Mouse (Mus musculus) telencephalon, adult 2 months (tissue): ENCODE results near the gene Vwa2.

Experiments
- DNase-seq: peaks from one replicate; pipeline ENCODE4 v3.0.0-alpha.2; 2011; ENCODE audit warnings: low read depth, low spot score

The Vwa2 gene

DNA sequence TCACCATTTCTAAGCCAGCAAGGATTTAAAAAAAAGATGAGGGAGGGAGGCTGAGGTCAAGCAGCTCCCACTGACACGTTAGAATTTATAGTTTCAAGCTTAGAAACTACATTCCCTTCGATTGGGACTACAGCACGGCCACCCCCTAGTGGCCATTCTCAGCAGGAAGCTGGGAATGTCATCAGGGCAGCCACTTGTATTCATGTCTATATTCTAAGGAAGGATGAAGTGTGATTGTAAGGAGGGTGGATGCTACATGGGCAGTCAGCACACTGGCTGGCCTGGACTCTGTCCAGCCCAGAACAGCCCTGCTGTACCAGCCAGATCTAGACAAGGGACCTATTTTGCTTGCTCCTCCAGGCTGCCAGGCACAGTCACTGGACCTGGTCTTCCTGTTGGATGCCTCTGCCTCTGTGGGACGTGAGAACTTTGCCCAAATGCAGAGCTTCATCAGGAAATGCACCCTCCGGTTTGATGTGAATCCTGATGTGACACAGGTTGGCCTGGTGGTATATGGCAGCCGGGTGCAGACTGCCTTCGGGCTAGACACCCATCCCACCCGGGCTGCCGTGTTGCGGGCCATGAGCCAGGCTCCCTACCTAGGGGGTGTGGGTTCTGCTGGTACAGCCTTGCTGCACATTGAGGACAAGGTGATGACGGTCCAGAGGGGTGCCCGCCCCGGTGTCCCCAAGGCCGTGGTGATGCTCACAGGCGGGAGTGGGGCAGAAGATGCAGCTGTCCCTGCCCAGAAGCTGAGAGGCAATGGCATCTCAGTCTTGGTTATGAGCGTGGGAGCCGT lies 34.6 kb downstream of the Vwa2 start:
- DNase-seq = peak; percentile 27

GRCm38 (mm10) chr19:56910561-56910960 lies 36.5 kb downstream of the Vwa2 start:
- no peak for DNase-seq

GRCm38 (mm10) chr19:56913761-56914160 lies 39.7 kb downstream of the Vwa2 start:
- DNase-seq = no peak

GRCm38 (mm10) chr19:56914658-56915057 lies 40.6 kb downstream of the Vwa2 start:
- no peak for DNase-seq

- no peak for DNase-seq
Measured at GRCm38 (mm10) chr19:56915084-56915483, 41.0 kb downstream of the Vwa2 start.

- peak; percentile 51 for DNase-seq
Measured at GRCm38 (mm10) chr19:56919628-56920027, 45.6 kb downstream of the Vwa2 start.

DNA sequence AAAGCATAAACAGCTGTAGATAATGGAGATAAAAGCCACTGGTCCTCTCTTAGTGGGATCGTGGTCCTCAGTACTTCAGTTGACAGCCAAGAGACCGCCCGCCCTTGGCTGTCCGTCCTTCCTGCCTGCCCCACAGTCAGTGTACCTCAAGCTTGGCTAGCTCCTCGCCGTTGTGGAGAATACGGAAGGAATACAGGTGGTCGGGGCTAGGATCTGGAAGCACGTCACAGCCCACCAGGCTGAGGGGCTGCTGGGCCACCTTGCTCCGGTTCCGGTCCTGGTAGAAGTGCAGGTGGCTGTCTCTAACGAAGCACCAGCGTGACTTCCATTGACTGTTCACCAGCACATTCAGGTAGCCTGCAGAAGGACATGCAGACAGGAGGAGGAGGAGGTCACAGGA lies 46.2 kb downstream of the Vwa2 start:
- DNase-seq = no peak

DNA sequence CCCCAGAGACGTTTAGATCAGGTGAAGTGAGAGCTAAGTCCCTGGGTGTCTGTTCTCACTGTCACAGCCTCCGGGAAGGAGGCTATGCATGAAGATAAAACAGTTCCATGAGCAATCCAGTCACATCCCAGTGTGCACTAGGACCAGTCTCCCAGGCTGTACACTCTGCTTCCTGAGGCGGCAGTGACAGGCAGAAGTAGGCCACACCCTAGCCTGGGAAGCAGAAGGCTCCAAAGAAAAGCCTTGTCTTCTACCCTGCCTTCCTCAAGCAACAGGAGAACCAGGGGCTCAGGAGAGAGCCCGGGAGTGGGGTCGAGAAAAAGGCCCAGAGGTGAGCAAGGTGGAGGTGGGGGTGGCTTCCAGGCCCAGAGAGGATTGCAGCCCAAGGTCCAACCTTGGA lies 47.7 kb downstream of the Vwa2 start:
- DNase-seq = no peak

GRCm38 (mm10) chr19:56929392-56929791 lies 55.3 kb downstream of the Vwa2 start:
- no peak for DNase-seq

DNA sequence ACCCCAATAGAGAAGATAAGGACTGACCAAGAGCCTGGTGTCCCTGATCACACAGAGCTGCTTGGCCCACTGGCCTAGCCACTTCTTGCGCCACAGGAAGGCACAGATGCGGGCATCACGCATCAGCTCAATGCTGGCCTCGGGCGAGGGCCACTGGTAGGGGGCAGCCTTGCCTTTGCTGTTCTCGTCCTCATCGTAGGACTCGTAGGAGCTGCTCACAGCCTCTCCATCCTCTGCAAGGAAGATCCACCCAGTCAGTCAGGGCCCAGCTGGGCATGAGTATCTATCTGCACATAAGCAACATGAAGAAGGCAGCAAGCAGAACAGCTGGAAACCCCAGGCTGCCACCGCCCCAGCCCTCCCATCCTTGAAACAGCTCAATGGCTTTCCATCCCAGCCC lies 56.0 kb downstream of the Vwa2 start:
- no peak for DNase-seq

GRCm38 (mm10) chr19:56933800-56934199 lies 59.8 kb downstream of the Vwa2 start:
- DNase-seq = no peak

- no peak for DNase-seq
Measured at GRCm38 (mm10) chr19:56935111-56935510, 61.1 kb downstream of the Vwa2 start.

DNA sequence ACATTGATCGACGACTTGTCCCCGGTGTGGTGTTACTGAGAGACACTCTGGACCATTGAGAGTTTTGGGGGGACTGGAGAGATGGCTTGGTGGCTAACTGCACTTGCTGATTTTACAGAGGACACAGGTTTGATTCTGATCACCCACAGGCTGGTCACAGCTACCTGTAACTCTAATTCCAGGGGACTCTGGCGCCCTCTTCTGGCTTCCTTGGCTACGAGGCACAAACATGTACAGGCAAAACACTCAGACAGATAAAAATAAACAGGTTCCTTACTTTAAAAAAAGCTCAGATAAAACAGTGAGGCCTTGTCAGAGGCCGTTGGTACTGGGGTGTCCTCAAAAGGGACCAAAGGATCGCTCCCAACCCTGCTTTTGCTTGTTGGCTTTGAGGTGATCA lies 61.7 kb downstream of the Vwa2 start:
- DNase-seq = no peak

DNA sequence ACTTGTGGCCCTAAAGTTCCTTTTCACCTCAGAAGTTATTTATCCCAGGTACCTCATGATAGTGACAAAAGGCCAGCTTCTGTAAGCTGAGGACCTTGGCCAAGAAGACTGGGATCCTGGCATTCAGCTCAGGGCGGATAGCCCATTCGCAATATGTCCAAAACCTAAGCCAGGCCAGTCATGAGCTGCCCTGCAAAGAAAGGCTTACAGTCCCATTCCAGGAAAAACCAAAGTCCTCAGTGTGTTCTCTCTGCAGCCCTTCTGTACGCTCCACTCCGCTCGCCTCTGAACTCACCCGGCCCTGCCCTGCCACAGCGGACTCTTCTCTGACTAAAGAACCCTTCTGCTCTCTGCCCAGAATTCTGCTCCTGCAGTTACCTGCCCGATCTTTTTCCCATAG lies 62.2 kb downstream of the Vwa2 start:
- no peak for DNase-seq

DNA sequence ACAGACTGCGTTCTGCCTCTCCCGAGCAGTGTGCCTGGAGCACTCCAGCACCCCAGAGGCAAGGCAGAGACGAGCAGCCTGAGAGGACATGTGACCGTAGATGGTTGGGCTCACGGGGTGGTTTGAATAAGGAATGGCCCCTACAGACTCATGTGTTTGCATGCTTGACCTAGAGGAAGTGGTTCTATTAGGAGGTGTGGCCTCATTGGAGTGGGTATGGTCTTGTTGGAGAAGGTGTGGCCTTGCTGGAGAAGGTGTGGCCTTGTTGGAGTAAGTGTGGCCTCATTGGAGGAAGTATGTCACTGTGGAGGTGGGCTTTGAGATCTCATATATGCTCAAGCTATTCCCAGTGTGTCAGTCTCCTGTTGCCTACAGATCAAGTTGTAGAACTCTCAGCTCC lies 63.9 kb downstream of the Vwa2 start:
- no peak for DNase-seq

- no peak for DNase-seq
Measured at GRCm38 (mm10) chr19:56939826-56940225, 65.8 kb downstream of the Vwa2 start.

- no peak for DNase-seq
Measured at GRCm38 (mm10) chr19:56940507-56940906, 66.5 kb downstream of the Vwa2 start.

DNA sequence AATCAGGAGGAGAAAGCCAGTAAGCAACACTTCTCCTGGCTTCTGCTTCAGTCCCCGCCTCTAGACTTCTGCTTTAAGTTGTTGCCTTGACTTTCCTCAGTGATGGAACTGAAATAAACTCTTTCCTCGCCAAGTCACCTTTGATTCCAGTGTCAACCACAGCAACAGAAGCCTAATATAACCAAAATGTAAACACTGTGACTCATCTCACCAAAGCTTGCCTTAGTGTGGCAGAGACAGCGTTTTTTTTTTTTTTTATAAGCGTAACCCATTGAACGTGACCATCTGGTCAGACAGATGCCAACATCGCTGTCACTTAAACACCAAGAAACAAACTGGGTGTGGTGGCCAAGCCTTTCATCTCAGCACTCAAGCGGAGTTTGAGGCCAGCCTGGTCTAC lies 68.2 kb downstream of the Vwa2 start:
- no peak for DNase-seq

GRCm38 (mm10) chr19:56944211-56944610 lies 70.2 kb downstream of the Vwa2 start:
- no peak for DNase-seq

GRCm38 (mm10) chr19:56944826-56945225 lies 70.8 kb downstream of the Vwa2 start:
- DNase-seq = no peak

DNA sequence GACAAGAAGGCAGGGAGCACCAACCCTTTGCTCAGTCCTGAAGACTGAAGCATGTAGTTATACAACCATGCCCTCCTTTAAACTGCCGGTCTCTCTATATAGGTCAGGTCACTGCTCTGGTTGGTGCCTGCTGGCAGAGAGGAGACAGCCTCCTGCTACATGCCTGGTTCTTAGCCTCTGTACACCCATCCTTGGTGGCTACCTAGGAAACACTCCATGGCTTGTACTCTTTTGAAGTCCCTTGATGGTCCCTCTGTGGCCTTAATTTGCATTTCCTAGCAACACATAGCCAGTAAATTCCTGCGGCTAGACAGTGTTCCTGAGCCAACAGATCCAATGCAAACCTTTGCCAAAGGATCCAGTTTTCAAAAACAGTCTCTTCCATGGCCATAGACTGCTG lies 71.6 kb downstream of the Vwa2 start:
- DNase-seq = no peak

DNA sequence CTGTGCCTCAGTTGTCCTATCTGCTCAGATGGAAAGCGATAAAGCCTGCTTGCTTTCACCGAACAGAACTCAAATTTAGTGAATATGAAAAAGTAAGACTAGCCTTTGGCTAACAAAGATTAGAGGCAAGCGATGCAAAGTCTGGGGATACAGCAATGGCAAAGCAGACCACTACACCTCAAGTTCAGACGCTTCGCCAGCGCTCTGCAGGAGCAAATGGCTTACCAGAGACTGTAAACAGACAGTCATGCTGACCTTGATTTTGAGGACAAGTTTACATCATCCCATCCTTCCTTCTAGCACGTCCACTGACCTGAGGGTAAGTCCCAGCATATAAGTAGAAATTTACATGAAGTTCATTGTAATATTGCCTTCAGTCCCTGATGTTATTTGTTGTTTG lies 72.2 kb downstream of the Vwa2 start:
- DNase-seq = no peak

GRCm38 (mm10) chr19:56946727-56947126 lies 72.7 kb downstream of the Vwa2 start:
- no peak for DNase-seq
